In the genomic region with DNA sequence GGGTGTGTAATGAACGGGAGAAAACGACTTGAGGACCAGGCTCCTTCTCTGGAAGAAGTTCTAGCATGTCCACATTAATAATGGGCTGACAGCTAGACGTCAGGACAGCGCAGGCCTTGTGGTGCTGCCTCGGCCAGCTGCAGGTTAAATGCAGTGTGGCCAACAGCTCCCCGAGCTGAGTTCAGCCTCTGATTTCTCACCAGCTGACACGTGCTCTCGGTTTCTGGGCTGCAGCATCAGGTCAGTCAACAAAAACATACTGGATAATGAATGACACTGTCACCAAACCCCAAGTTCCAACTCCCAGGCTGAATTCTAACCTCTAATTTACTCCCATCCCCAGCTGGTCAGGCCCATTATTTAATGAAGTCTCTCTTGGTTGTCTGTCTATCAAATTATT, we compare ENCODE assay signal across 24 mouse cellular contexts.
DNase-seq lines count a peak whose midpoint lies in the region; ATAC-seq and TF ChIP-seq lines count a peak whose summit lies in the region.
"Had no signal": no experiment of that assay in that cellular context is flagged by ENCODE, and none has a peak within 500 bp of the region (broad histone marks: within the 10 kb centered on the region; RNA-seq: fewer than 3 reads in every experiment).

No protein-coding gene starts in this region.

- no peak for TF ChIP-seq CTCF in kidney, adult 2 months (conservative IDR thresholded peaks at IDR 0.05; ENCODE audit: insufficient read depth, insufficient read length, low read depth, low read length)

- no peak overlapping the region for H3K9ac ChIP-seq in midbrain, embryonic 12.5 days (replicated peaks)
- H3K9ac ChIP-seq in midbrain, embryonic 14.5 days (replicated peaks; ENCODE audit: low read length) = no peak overlapping the region
- no peak overlapping the region for H3K9ac ChIP-seq in midbrain, embryonic 13.5 days (replicated peaks)
- H3K9ac ChIP-seq: liver, embryonic 15.5 days; lung, embryonic 15.5 days; neural tube, embryonic 12.5 days had no signal

- H3K36me3 ChIP-seq in midbrain, embryonic 12.5 days = no peaks in the 10 kb centered on the region
- H3K36me3 ChIP-seq in midbrain, embryonic 14.5 days (ENCODE audit: control insufficient read depth, insufficient read depth, low read length) = no peaks in the 10 kb centered on the region
- no peaks in the 10 kb centered on the region for H3K36me3 ChIP-seq in midbrain, embryonic 13.5 days
- H3K36me3 ChIP-seq in kidney, adult 2 months (ENCODE audit: control insufficient read depth, insufficient read depth, low read length) = no peaks in the 10 kb centered on the region
- H3K36me3 ChIP-seq: limb, embryonic 10.5 days; liver, embryonic 15.5 days; lung, embryonic 15.5 days; neural tube, embryonic 12.5 days had no signal

- no peak overlapping the region for H3K4me2 ChIP-seq in midbrain, embryonic 12.5 days (replicated peaks)
- no peak overlapping the region for H3K4me2 ChIP-seq in midbrain, embryonic 14.5 days (ENCODE audit: low read length)
- H3K4me2 ChIP-seq in midbrain, embryonic 13.5 days (replicated peaks) = no peak overlapping the region
- H3K4me2 ChIP-seq: liver, embryonic 15.5 days; lung, embryonic 15.5 days; neural tube, embryonic 12.5 days had no signal

- H3K4me3 ChIP-seq in midbrain, embryonic 12.5 days = no peak overlapping the region
- H3K4me3 ChIP-seq in midbrain, embryonic 14.5 days (replicated peaks; ENCODE audit: low read depth, low read length) = no peak overlapping the region
- no peak overlapping the region for H3K4me3 ChIP-seq in midbrain, embryonic 13.5 days (replicated peaks)
- no peak overlapping the region for H3K4me3 ChIP-seq in kidney, adult 2 months (ENCODE audit: insufficient read depth, low read depth, low read length)
- H3K4me3 ChIP-seq: heart, adult 2 months; limb, embryonic 10.5 days; liver, embryonic 15.5 days; lung, embryonic 15.5 days; megakaryocyte, embryonic 14.5 days; neural tube, embryonic 12.5 days had no signal

- H3K9me3 ChIP-seq in midbrain, embryonic 12.5 days = no peaks in the 10 kb centered on the region
- H3K9me3 ChIP-seq in midbrain, embryonic 14.5 days (ENCODE audit: control insufficient read depth, low read length) = no peaks in the 10 kb centered on the region
- H3K9me3 ChIP-seq in midbrain, embryonic 13.5 days = no peaks in the 10 kb centered on the region
- H3K9me3 ChIP-seq: limb, embryonic 10.5 days; liver, embryonic 15.5 days; lung, embryonic 15.5 days; megakaryocyte, embryonic 14.5 days; neural tube, embryonic 12.5 days had no signal

- 0 out of 2 replicates have a peak, but pooled peaks cover 3% of the 10 kb centered on the region for H3K4me1 ChIP-seq in midbrain, embryonic 12.5 days
- peaks cover 16% of the 10 kb centered on the region; the same call in 1 of the 2 replicates for H3K4me1 ChIP-seq in midbrain, embryonic 14.5 days (ENCODE audit: control insufficient read depth, insufficient read depth, low read length)
- peaks cover 27% of the 10 kb centered on the region for H3K4me1 ChIP-seq in midbrain, embryonic 13.5 days (replicated peaks)
- no peaks in the 10 kb centered on the region for H3K4me1 ChIP-seq in kidney, adult 2 months (ENCODE audit: control insufficient read depth, insufficient read depth, low read length)
- H3K4me1 ChIP-seq: liver, embryonic 15.5 days; lung, embryonic 15.5 days; megakaryocyte, embryonic 14.5 days had no signal

- no peak for TF ChIP-seq POLR2A in kidney, adult 2 months (IDR thresholded peaks at IDR 0.05; ENCODE audit: low read depth, low read length)

- 0 out of 2 replicates have a peak, but pooled peaks have one; percentile 60 for ATAC-seq in midbrain, embryonic 12.5 days (ENCODE audit: low FRiP score, low read depth)
- no peak; the same call in 1 of the 2 replicates for ATAC-seq in midbrain, embryonic 14.5 days (ENCODE audit: low FRiP score, low TSS enrichment)
- peak; percentile 60; the same call in 1 of the 2 replicates for ATAC-seq in midbrain, embryonic 13.5 days
- ATAC-seq: inflammation-experienced regulatory T-cells, adult 6 months had no signal

- 65% methylated on average over 8 of the region's 8 CpGs for WGBS in midbrain, embryonic 12.5 days
- 38% methylated on average over 8 of the region's 8 CpGs for WGBS in midbrain, embryonic 14.5 days
- WGBS in midbrain, embryonic 13.5 days = 38% methylated on average over 8 of the region's 8 CpGs
- 52% methylated on average over 8 of the region's 8 CpGs for WGBS in kidney, adult 2 months

- DNase-seq in embryo, embryonic 10.5 days (ENCODE audit: low spot score) = peak; percentile 13
- no peak for DNase-seq in embryo, embryonic 11 days
- no peak for DNase-seq in midbrain, embryonic 14.5 days
- no peak for DNase-seq in left cerebral cortex, adult 18-20 months (ENCODE audit: low spot score in 2 of 2)
- DNase-seq in MN1 (ENCODE audit: low spot score) = no peak
- DNase-seq in kidney, adult 2 months = no peak
- DNase-seq: adrenal gland, postnatal 10 days; cerebellum, adult 8-10 months; gastrocnemius, postnatal 36 days; heart, adult 2 months; kidney, adult 18-20 months; kidney, postnatal 10 days; liver; lung, postnatal 36 days; right cerebral cortex, adult 18-20 months had no signal

- H3K27ac ChIP-seq in midbrain, embryonic 12.5 days (replicated peaks) = peak overlapping the region; percentile 49; the same call in 1 of the 2 replicates
- no peak overlapping the region; the same call in 1 of the 2 replicates for H3K27ac ChIP-seq in midbrain, embryonic 14.5 days (replicated peaks; ENCODE audit: low read depth, low read length)
- peak overlapping the region; percentile 36; the same call in 1 of the 2 replicates for H3K27ac ChIP-seq in midbrain, embryonic 13.5 days
- H3K27ac ChIP-seq in kidney, adult 2 months (ENCODE audit: insufficient read depth, low read depth, low read length) = no peak overlapping the region
- H3K27ac ChIP-seq: heart, adult 2 months; limb, embryonic 10.5 days; liver, embryonic 15.5 days; lung, embryonic 15.5 days; neural tube, embryonic 12.5 days; stomach, postnatal 0 days had no signal

- H3K27me3 ChIP-seq in midbrain, embryonic 12.5 days = no peaks in the 10 kb centered on the region
- no peaks in the 10 kb centered on the region for H3K27me3 ChIP-seq in midbrain, embryonic 14.5 days (ENCODE audit: control insufficient read depth, insufficient read depth, low read length)
- no peaks in the 10 kb centered on the region for H3K27me3 ChIP-seq in midbrain, embryonic 13.5 days
- H3K27me3 ChIP-seq in kidney, adult 2 months (replicated peaks; ENCODE audit: control insufficient read depth, insufficient read depth, low read length) = no peaks in the 10 kb centered on the region
- H3K27me3 ChIP-seq: liver, embryonic 15.5 days; lung, embryonic 15.5 days; megakaryocyte, embryonic 14.5 days; neural tube, embryonic 12.5 days had no signal

Comparison
In these comparisons a context has a peak if more than half of its experiments do, and no peak if none do; other contexts are left out.
1. H3K27ac ChIP-seq: peak in midbrain, embryonic 12.5 days (single experiment) and midbrain, embryonic 13.5 days (single experiment); none in midbrain, embryonic 14.5 days (single experiment) and kidney, adult 2 months (single experiment).